In genomic region chr10:79925785-79926490, GRCm38 (mm10) we compare ENCODE assay signal across 9 mouse cellular contexts. TPM values are rescaled to one million over a fixed set of nuclear protein-coding genes. Genes with fewer than 3 reads are reported as not detected.
DNase-seq lines count a peak whose midpoint lies in the region; ATAC-seq and TF ChIP-seq lines count a peak whose summit lies in the region.
"Had no signal": no experiment of that assay in that cellular context is flagged by ENCODE, and none has a peak within 500 bp of the region (broad histone marks: within the 10 kb centered on the region; RNA-seq: fewer than 3 reads in every experiment).

No protein-coding gene starts in this region.

- TF ChIP-seq CTCF in spleen, adult 2 months (IDR thresholded peaks at IDR 0.05; ENCODE audit: extremely low read depth, insufficient read depth, insufficient read length, insufficient replicate concordance), result no peak

- intact Hi-C loops in gastrocnemius, postnatal 36 days (cut with DNase I), result loop anchor here (1.0 to 2.0 kb wide), 2 partner anchors 29 to 32 kb away; no protein-coding TSS in a partner anchor

- peaks cover 4% of the 10 kb centered on the region; the same call in 1 of the 2 replicates for H3K36me3 ChIP-seq in spleen, adult 2 months (ENCODE audit: control insufficient read depth, insufficient read depth, low read length)
- peaks cover 4% of the 10 kb centered on the region; the same call in 1 of the 2 replicates for H3K36me3 ChIP-seq in intestine, embryonic 16.5 days (ENCODE audit: control insufficient read depth, insufficient read depth, low read length)
- 0 out of 2 replicates have a peak, but pooled peaks cover 2% of the 10 kb centered on the region for H3K36me3 ChIP-seq in neural tube, embryonic 14.5 days (ENCODE audit: control insufficient read depth, insufficient read depth, low read length)

- peak overlapping the region; percentile 88 for H3K27ac ChIP-seq in spleen, adult 2 months (ENCODE audit: insufficient read depth, low read length)
- peak overlapping the region; percentile 90 for H3K27ac ChIP-seq in intestine, embryonic 16.5 days (ENCODE audit: low read length)
- no peak overlapping the region; the same call in 1 of the 2 replicates for H3K27ac ChIP-seq in neural tube, embryonic 14.5 days (ENCODE audit: low read depth, low read length)

- peaks cover 5% of the 10 kb centered on the region; the same call in 1 of the 2 replicates for H3K27me3 ChIP-seq in spleen, adult 2 months (ENCODE audit: control insufficient read depth, insufficient read depth, low read length)
- peaks cover 17% of the 10 kb centered on the region for H3K27me3 ChIP-seq in intestine, embryonic 16.5 days (replicated peaks; ENCODE audit: control insufficient read depth, insufficient read depth, low read length)
- peaks cover 24% of the 10 kb centered on the region for H3K27me3 ChIP-seq in neural tube, embryonic 14.5 days (ENCODE audit: control insufficient read depth, insufficient read depth, low read length)

- ATAC-seq in intestine, embryonic 16.5 days, result peak; percentile 12
- ATAC-seq in neural tube, embryonic 14.5 days (ENCODE audit: low read depth), result no peak

- peak; percentile 59 for DNase-seq in cerebellum, adult 11-12 months
- DNase-seq in cerebellum, adult 18-20 months, result no peak
- DNase-seq in spleen, adult 2 months (ENCODE audit: low read depth in 1 of 2, low spot score in 2 of 2), result no peak
- DNase-seq in spleen, postnatal 4 days (ENCODE audit: low spot score in 2 of 2), result no peak
- no peak for DNase-seq in gastrocnemius, postnatal 36 days
- no peak for DNase-seq in embryo, embryonic 11 days

- H3K4me3 ChIP-seq in spleen, adult 2 months (ENCODE audit: extremely low read depth, insufficient read depth, insufficient read length), result peak overlapping the region; percentile 96
- H3K4me3 ChIP-seq in intestine, embryonic 16.5 days (ENCODE audit: low read length), result peak overlapping the region; percentile 99
- H3K4me3 ChIP-seq in neural tube, embryonic 14.5 days (ENCODE audit: low read depth, low read length), result peak overlapping the region; percentile 88

- TF ChIP-seq POLR2A in spleen, adult 2 months (IDR thresholded peaks at IDR 0.05; ENCODE audit: low read depth, low read length), result no peak

- 6% methylated on average over 15 of the region's 15 CpGs for WGBS in spleen, adult 2 months
- WGBS in intestine, embryonic 16.5 days, result 6% methylated on average over 14 of the region's 15 CpGs
- 11% methylated on average over 15 of the region's 15 CpGs for WGBS in neural tube, embryonic 14.5 days

- H3K4me2 ChIP-seq in intestine, embryonic 16.5 days (ENCODE audit: low read depth, low read length), result peak overlapping the region; percentile 86
- H3K4me2 ChIP-seq in neural tube, embryonic 14.5 days (ENCODE audit: low read depth, low read length), result peak overlapping the region; percentile 83

- H3K4me1 ChIP-seq in spleen, adult 2 months (ENCODE audit: control insufficient read depth, insufficient read depth, insufficient read length), result peaks cover 6% of the 10 kb centered on the region
- peaks cover 41% of the 10 kb centered on the region for H3K4me1 ChIP-seq in intestine, embryonic 16.5 days (ENCODE audit: control insufficient read depth, insufficient read depth, low read length)
- peaks cover 16% of the 10 kb centered on the region for H3K4me1 ChIP-seq in neural tube, embryonic 14.5 days (ENCODE audit: control insufficient read depth, insufficient read depth, low read length)

- H3K9ac ChIP-seq in intestine, embryonic 16.5 days (ENCODE audit: low read depth, low read length), result peak overlapping the region; percentile 100
- peak overlapping the region; percentile 91 for H3K9ac ChIP-seq in neural tube, embryonic 14.5 days (replicated peaks; ENCODE audit: low read depth, low read length)

- H3K9me3 ChIP-seq in intestine, embryonic 16.5 days (ENCODE audit: control insufficient read depth, low read length), result no peaks in the 10 kb centered on the region
- no peaks in the 10 kb centered on the region for H3K9me3 ChIP-seq in neural tube, embryonic 14.5 days (ENCODE audit: control insufficient read depth, low read length)

RNA-seq across cellular contexts. Expression of gene Arid3a, which starts 0.9 kb away (rescaled TPM):
- polyA plus RNA-seq in spleen, adult 2 months (2012; rRNA removed), result 15.0 and 23.2 TPM in 2 replicates
- polyA plus RNA-seq in intestine, embryonic 16.5 days (2015; fragmentation: Nextera tagmentation; extraction: Ambion mirVana), result 19.4 and 22.1 TPM in 2 replicates
- polyA plus RNA-seq in neural tube, embryonic 14.5 days (2014; fragmentation: Nextera tagmentation; extraction: Ambion mirVana), result 3.3 and 5.1 TPM in 2 replicates
- 1 to 10 TPM; 1.3 to 1.8 TPM for total RNA-seq in gastrocnemius, postnatal 36 days (2021)

RNA-seq across cellular contexts. Expression of gene R3hdm4, which starts 4.9 kb away (rescaled TPM):
- polyA plus RNA-seq in spleen, adult 2 months (2012; rRNA removed), result 117 and 150 TPM in 2 replicates
- polyA plus RNA-seq in intestine, embryonic 16.5 days (2015; fragmentation: Nextera tagmentation; extraction: Ambion mirVana), result 105 and 116 TPM in 2 replicates
- polyA plus RNA-seq in neural tube, embryonic 14.5 days (2014; fragmentation: Nextera tagmentation; extraction: Ambion mirVana), result 253 and 265 TPM in 2 replicates
- total RNA-seq in gastrocnemius, postnatal 36 days (2021), result 100 to 1,000 TPM; 114 to 118 TPM

RNA-seq across cellular contexts. Expression of gene Kiss1r, which starts 9.2 kb away (rescaled TPM):
- 5.3 and 6.3 TPM in 2 replicates for polyA plus RNA-seq in spleen, adult 2 months (2012; rRNA removed)
- polyA plus RNA-seq in intestine, embryonic 16.5 days (2015; fragmentation: Nextera tagmentation; extraction: Ambion mirVana), result 0.68 and 0.69 TPM in 2 replicates
- polyA plus RNA-seq in neural tube, embryonic 14.5 days (2014; fragmentation: Nextera tagmentation; extraction: Ambion mirVana), result 2.2 and 2.3 TPM in 2 replicates
- under 1 TPM in 1 of 2 experiments, not detected in 1; 0.23 TPM for total RNA-seq in gastrocnemius, postnatal 36 days (2021)

RNA-seq across cellular contexts. Expression of gene Gm26602, which starts 15.3 kb away (rescaled TPM):
- not detected in 2 replicates for polyA plus RNA-seq in spleen, adult 2 months (2012; rRNA removed)
- 2.1 and 7.8 TPM in 2 replicates for polyA plus RNA-seq in intestine, embryonic 16.5 days (2015; fragmentation: Nextera tagmentation; extraction: Ambion mirVana)
- 5.9 and 9.1 TPM in 2 replicates for polyA plus RNA-seq in neural tube, embryonic 14.5 days (2014; fragmentation: Nextera tagmentation; extraction: Ambion mirVana)
- total RNA-seq in gastrocnemius, postnatal 36 days (2021), result not detected
- total RNA-seq: hematopoietic stem cell, adult 5-6 weeks had no signal

RNA-seq across cellular contexts. Expression of gene Med16, which starts 17.2 kb away (rescaled TPM):
- polyA plus RNA-seq in spleen, adult 2 months (2012; rRNA removed), result 46.4 and 73.7 TPM in 2 replicates
- polyA plus RNA-seq in intestine, embryonic 16.5 days (2015; fragmentation: Nextera tagmentation; extraction: Ambion mirVana), result 34.1 and 37.2 TPM in 2 replicates
- 33.2 and 38.7 TPM in 2 replicates for polyA plus RNA-seq in neural tube, embryonic 14.5 days (2014; fragmentation: Nextera tagmentation; extraction: Ambion mirVana)
- total RNA-seq in gastrocnemius, postnatal 36 days (2021), result 10 to 100 TPM; 27.5 to 35.3 TPM
